Mouse (Mus musculus): Measurements from ENCODE around the gene Btbd16. TPM values are rescaled to one million over a fixed set of nuclear protein-coding genes. Genes with fewer than 3 reads are reported as not detected.

Gene Btbd16
- total and polyA plus RNA-seq, 3 experiments, result 0.20 TPM; not detected in 2

DNA sequence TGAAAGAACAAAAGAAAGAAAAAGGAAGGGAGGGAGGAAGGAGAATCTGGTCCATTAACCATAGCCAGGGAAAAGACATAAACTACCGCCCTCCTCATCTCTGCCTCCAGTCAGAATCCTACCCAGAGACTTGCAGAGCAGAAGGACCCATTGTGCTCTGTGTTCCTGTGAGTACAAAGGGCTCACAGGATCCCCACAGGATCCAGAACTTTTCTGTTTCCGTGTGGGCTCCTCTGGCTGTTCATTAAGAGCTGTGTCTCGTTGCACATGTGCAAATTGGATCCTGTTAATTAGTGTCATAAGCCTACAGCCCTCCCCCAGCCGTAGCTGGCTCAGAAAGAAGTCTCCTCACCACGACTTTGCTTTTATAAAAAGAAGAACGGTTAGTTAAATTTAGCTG, 41.0 kb upstream of the Btbd16 start:
- no peak overlapping the region for H3K9ac ChIP-seq (ENCODE audit: low read depth, low read length)
- WGBS, result 53% methylated on average over 6 of the region's 6 CpGs
- no peak overlapping the region for H3K4me3 ChIP-seq
- intact Hi-C loops (cut with DNase I), result loop anchor here (5.0 kb wide), 1 partner anchor 126 kb away; no protein-coding TSS in a partner anchor
- peaks cover 2% of the 10 kb centered on the region; the same call in 1 of the 2 replicates for H3K79me2 ChIP-seq (replicated peaks; ENCODE audit: control insufficient read depth, insufficient read depth, low read length)
- no peak overlapping the region for H3K27ac ChIP-seq
- H3K27me3 ChIP-seq (ENCODE audit: control insufficient read depth, insufficient read depth, low read length), result no peaks in the 10 kb centered on the region
- peaks cover under 1% of the 10 kb centered on the region for H3K4me1 ChIP-seq (ENCODE audit: control insufficient read depth, insufficient read depth, low read length)
- TF ChIP-seq EP300 (IDR thresholded peaks at IDR 0.05; ENCODE audit: insufficient read depth, low read depth, low read length) (no peak), CTCF (IDR thresholded peaks at IDR 0.05) (no peak), POLR2A (IDR thresholded peaks at IDR 0.05; ENCODE audit: insufficient read depth, low read depth, low read length) (no peak)
- peaks cover 2% of the 10 kb centered on the region; the same call in 1 of the 2 replicates for H3K36me3 ChIP-seq (ENCODE audit: control insufficient read depth, insufficient read depth, low read length)
- DNase-seq, result no peak

DNA sequence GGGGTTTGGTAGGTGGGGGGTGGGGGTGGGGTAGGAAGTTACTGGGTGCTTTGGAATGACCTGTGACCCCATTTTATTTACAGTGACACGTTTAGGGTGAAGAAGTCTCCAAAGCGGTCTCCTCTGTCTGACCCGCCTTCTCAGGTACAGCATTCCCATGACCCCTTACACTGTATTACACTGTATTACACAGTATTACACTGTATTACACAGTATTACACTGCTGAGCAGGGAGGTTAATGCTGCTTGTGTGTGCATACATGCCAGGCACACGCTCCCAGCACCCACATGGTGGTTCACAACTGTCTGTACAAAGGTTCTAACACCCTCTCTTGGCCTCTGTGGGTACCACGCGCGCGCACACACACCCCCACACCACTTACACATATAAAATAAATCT, 40.4 kb upstream of the Btbd16 start:
- H3K79me2 ChIP-seq (replicated peaks; ENCODE audit: control insufficient read depth, insufficient read depth, low read length), result peaks cover 2% of the 10 kb centered on the region; the same call in 1 of the 2 replicates
- H3K4me3 ChIP-seq, result no peak overlapping the region
- 93% methylated on average over 8 of the region's 8 CpGs for WGBS
- intact Hi-C loops (cut with DNase I), result loop anchor here (5.0 kb wide), 1 partner anchor 126 kb away; no protein-coding TSS in a partner anchor
- no peak overlapping the region for H3K9ac ChIP-seq (ENCODE audit: low read depth, low read length)
- DNase-seq, result no peak
- peaks cover 2% of the 10 kb centered on the region for H3K36me3 ChIP-seq (ENCODE audit: control insufficient read depth, insufficient read depth, low read length)
- no peaks in the 10 kb centered on the region for H3K4me1 ChIP-seq (ENCODE audit: control insufficient read depth, insufficient read depth, low read length)
- H3K27ac ChIP-seq, result no peak overlapping the region
- H3K27me3 ChIP-seq (ENCODE audit: control insufficient read depth, insufficient read depth, low read length), result no peaks in the 10 kb centered on the region
- no peak for TF ChIP-seq CTCF (IDR thresholded peaks at IDR 0.05)
- no peak for TF ChIP-seq POLR2A (IDR thresholded peaks at IDR 0.05; ENCODE audit: insufficient read depth, low read depth, low read length)
- TF ChIP-seq EP300 (IDR thresholded peaks at IDR 0.05; ENCODE audit: insufficient read depth, low read depth, low read length), result no peak

DNA sequence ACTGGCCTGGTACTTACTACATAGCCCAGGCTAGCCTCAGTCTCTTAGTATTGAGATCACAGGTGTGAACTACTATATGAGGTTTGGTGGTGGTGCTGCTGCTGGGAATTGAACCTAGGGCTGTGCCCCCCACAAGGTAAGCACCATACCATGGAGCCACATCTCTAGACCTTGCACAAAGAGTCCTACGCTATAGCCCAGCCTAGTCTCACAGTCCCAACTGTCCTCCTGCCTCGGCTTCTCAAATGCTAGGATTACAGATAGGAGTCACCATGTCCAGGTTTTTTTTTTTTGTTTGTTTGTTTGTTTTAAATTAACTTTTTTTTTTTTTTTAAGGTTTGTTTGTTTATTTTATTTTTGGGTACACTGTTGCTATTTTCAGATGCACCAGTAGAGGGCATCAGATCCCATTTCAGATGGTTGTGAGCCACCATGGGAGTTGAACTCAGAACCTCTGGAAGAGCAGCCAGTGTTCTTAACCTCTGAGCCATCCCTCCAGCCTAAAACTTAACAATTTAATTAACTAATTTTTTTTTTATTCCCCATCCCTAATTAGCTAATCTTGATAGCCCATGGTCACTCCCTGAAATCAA, 39.6 kb upstream of the Btbd16 start:
- Histone ChIP-seq H3K4me1 (ENCODE audit: control insufficient read depth, insufficient read depth, low read length) (no peaks in the 10 kb centered on the region), H3K27ac (no peak overlapping the region), H3K36me3 (ENCODE audit: control insufficient read depth, insufficient read depth, low read length) (peaks cover 4% of the 10 kb centered on the region), H3K9ac (ENCODE audit: low read depth, low read length) (no peak overlapping the region), H3K27me3 (ENCODE audit: control insufficient read depth, insufficient read depth, low read length) (no peaks in the 10 kb centered on the region), H3K4me3 (no peak overlapping the region), H3K79me2 (replicated peaks; ENCODE audit: control insufficient read depth, insufficient read depth, low read length) (peaks cover 2% of the 10 kb centered on the region; the same call in 1 of the 2 replicates)
- intact Hi-C loops (cut with DNase I), result loop anchor here (1.0 to 5.0 kb wide), 2 partner anchors 28 to 127 kb away; no protein-coding TSS in a partner anchor
- TF ChIP-seq CTCF (IDR thresholded peaks at IDR 0.05), result peak; percentile 79
- no peak for TF ChIP-seq EP300 (IDR thresholded peaks at IDR 0.05; ENCODE audit: insufficient read depth, low read depth, low read length)
- no peak for DNase-seq
- 93% methylated on average over 2 of the region's 2 CpGs for WGBS

DNA sequence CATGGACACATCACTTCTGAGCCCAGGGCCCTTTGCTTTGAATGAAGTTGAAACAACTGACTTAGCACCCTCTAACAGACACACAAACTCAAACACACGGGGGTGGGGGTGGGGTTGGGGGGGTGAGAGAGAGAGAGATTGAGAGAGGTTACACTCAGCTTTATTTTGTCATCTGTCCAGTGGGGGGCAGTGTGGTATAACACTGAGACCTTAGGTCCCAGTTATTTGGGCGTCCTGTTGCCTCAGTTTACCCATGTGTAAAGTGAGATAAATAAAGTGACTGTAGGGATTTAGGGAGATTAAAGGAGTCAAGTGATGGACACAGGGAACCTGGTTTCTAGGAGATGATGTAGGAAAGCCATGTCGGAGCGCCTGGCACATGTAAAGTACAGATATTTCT, 32.8 kb upstream of the Btbd16 start:
- peak; percentile 52 for TF ChIP-seq CTCF (IDR thresholded peaks at IDR 0.05)
- no peak for TF ChIP-seq EP300 (IDR thresholded peaks at IDR 0.05; ENCODE audit: insufficient read depth, low read depth, low read length)
- Histone ChIP-seq H3K27me3 (ENCODE audit: control insufficient read depth, insufficient read depth, low read length) (no peaks in the 10 kb centered on the region), H3K9ac (ENCODE audit: low read depth, low read length) (no peak overlapping the region), H3K27ac (no peak overlapping the region), H3K4me1 (ENCODE audit: control insufficient read depth, insufficient read depth, low read length) (no peaks in the 10 kb centered on the region), H3K36me3 (ENCODE audit: control insufficient read depth, insufficient read depth, low read length) (peaks cover 8% of the 10 kb centered on the region), H3K79me2 (replicated peaks; ENCODE audit: control insufficient read depth, insufficient read depth, low read length) (no peaks in the 10 kb centered on the region), H3K4me3 (no peak overlapping the region)
- 80% methylated on average over 4 of the region's 4 CpGs for WGBS
- no peak for DNase-seq
- intact Hi-C loops (cut with DNase I), result no loop called here

DNA sequence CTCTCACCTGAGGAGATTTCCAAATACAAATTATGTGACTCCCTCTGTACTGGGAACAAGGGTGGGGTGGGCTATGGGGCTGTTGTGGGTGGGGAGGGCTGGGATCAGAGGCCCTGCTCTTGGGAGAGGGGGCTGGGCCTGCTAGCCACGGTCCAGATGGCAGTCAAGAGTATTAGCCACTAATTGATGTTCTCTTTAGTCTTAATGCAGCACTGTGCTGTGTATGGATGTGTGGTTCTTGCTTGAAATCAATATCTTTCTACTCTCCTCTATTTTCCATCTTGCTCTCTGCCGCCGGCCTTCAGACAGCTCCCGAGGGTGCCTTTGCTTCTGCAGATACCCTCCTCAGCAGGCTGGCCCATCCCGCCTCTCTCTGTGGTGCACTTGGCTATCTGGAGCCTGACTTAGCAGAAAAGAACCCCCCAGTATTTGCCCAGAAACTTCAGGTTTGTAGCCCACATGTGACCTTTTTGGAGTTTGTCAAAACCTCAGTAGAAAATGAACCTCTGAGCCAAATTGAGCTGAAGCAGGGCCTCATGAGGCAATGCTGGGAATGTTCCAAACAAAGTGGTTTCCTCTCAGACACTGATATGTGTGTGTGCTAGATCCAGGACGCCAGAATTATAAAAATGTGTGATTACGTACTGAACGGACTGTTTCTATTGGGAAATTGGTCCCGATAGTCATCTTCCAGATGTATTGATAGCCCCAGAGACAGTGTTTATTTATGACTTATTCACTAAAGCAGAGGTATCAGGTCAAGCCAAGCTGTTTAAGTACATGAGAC, 30.4 kb upstream of the Btbd16 start:
- H3K79me2 ChIP-seq (replicated peaks; ENCODE audit: control insufficient read depth, insufficient read depth, low read length), result no peaks in the 10 kb centered on the region
- peaks cover 7% of the 10 kb centered on the region for H3K36me3 ChIP-seq (ENCODE audit: control insufficient read depth, insufficient read depth, low read length)
- WGBS, result 55% methylated on average over 9 of the region's 9 CpGs
- no peak overlapping the region for H3K27ac ChIP-seq
- no peak overlapping the region for H3K4me3 ChIP-seq
- TF ChIP-seq POLR2A (IDR thresholded peaks at IDR 0.05; ENCODE audit: insufficient read depth, low read depth, low read length), result no peak
- no peak for TF ChIP-seq CTCF (IDR thresholded peaks at IDR 0.05)
- TF ChIP-seq EP300 (IDR thresholded peaks at IDR 0.05; ENCODE audit: insufficient read depth, low read depth, low read length), result no peak
- no peak for DNase-seq
- no peak overlapping the region for H3K9ac ChIP-seq (ENCODE audit: low read depth, low read length)
- no peaks in the 10 kb centered on the region for H3K27me3 ChIP-seq (ENCODE audit: control insufficient read depth, insufficient read depth, low read length)
- intact Hi-C loops (cut with DNase I), result no loop called here
- H3K4me1 ChIP-seq (ENCODE audit: control insufficient read depth, insufficient read depth, low read length), result no peaks in the 10 kb centered on the region

DNA sequence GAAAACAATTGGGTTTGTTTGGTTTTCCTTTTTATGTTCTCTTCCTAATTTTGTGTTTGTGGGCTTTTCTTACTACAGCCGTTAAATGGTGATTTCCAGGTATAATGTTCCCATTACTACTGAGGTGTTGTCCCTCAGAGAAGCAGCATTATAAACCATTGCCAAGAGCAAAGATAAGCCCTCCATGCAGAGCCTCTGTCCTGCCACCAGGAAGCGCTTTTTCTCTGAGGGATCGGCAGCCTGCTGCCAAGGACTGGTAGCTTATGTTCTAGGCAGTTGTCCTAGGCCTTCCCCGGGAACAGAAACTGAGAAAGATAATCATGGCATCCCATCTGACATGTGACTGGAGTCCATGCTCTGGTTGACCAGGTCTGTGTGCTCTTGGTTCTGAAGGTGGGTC, 24.7 kb upstream of the Btbd16 start:
- H3K27ac ChIP-seq, result no peak overlapping the region
- no peak overlapping the region for H3K9ac ChIP-seq (ENCODE audit: low read depth, low read length)
- TF ChIP-seq CTCF (IDR thresholded peaks at IDR 0.05) (peak; percentile 54), POLR2A (IDR thresholded peaks at IDR 0.05; ENCODE audit: insufficient read depth, low read depth, low read length) (no peak)
- WGBS, result 73% methylated on average over 4 of the region's 4 CpGs
- H3K4me1 ChIP-seq (ENCODE audit: control insufficient read depth, insufficient read depth, low read length), result no peaks in the 10 kb centered on the region
- no peaks in the 10 kb centered on the region for H3K79me2 ChIP-seq (replicated peaks; ENCODE audit: control insufficient read depth, insufficient read depth, low read length)
- H3K36me3 ChIP-seq (ENCODE audit: control insufficient read depth, insufficient read depth, low read length), result no peaks in the 10 kb centered on the region
- intact Hi-C loops (cut with DNase I), result loop anchor here (5.0 kb wide), 1 partner anchor 217 kb away; no protein-coding TSS in a partner anchor
- H3K4me3 ChIP-seq, result no peak overlapping the region
- no peak for DNase-seq
- H3K27me3 ChIP-seq (ENCODE audit: control insufficient read depth, insufficient read depth, low read length), result no peaks in the 10 kb centered on the region

Data from heart, adult 2 months (tissue).